Mouse (Mus musculus) liver, adult 2 months (tissue): ENCODE results near the gene Cela2a.

Source experiments
- CTCF ChIP-seq: fragments of 200-500 bp; IDR thresholded peaks from 2 replicates; pipeline ENCODE4 v1.5.1; 2011; ENCODE audit warnings: low read depth, low read length, control low read depth
- POLR2A ChIP-seq: fragments of 200-500 bp; IDR thresholded peaks from 2 replicates; pipeline ENCODE4 v1.6.1; 2011; ENCODE audit warnings: low read length, control low read depth; ENCODE audit not compliant: insufficient read depth; ENCODE audit errors: extremely low read depth

DNA sequence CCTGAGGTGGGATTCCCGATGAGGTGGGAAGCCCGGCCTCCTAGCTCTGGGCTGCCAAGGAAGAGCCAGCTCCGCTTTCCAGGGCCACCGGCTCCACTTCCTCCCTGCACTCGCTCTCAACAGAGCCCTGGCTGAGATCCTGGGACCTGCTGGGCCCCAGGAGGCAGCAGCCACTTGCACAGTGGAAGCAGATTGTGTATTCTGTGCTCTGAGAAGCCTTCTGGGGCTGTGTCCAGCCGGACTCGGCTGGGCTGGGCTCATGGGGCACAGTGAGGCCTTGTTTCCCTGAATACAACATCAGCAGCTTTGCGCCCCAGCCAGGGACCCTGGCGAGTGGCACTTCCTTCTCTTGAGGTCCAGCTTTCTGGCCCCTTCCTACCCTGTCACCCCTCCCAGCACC lies 45.9 kb upstream of the Cela2a start:
- TF ChIP-seq POLR2A = no peak
- no peak for TF ChIP-seq CTCF
